Mouse (Mus musculus) spleen, embryonic (tissue): ENCODE data around the gene Acot1.
"Not testable (repeated sequence)": the region's sequence is repeated elsewhere in the genome, so short reads cannot be mapped to it uniquely, and the experiment has no call there.

Experiments
- CTCF ChIA-PET: fragments of 350-600 bp; sonication (Branson Sonifier 250); formaldehyde crosslinking; loops from one replicate; lab custom pipeline; 2022; lab: Charles Lee

Gene Acot1

DNA sequence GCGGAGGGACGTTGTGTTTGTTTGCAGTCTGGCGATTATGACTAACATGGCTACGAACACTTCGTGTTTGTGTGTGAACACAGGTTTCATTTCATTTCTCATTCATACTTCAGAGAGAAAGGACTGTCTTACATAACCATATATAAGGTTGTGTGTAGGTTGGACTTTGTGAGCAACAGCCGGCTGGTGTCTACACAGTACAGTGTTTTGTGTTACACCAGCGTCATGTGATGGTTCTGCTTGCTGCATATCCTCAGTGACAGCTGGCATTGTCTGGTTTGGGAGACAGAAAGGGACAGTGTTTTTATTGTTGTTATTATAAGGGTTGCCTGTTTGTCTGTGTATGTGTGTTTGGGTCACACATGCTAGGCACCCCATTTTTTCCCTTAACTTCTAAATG, 4.4 kb downstream of the Acot1 start:
- CTCF ChIA-PET = no interaction called here

DNA sequence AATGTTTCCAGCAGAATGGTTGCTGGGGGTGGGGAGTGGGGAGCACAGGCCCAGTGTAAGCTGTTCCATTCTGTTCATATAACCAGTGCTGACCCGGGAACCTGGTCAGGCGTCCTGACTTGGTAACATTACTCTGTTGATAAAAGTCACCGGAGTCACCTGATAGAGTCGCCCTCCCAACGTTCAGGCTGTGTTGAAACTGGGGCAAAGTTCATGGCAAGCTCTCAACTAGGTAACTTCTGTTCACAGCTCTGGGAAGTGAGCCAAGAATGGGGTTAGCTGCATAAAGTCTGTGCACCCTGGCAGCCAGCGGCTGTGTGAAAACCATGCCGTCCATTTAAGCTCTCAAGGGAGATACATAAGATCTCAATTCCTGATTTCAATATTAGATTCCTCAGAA, 11.2 kb downstream of the Acot1 start:
- CTCF ChIA-PET = interaction anchor here (0.7 kb wide), 1 partner anchor 11 kb away, joined by 13 read pairs; no protein-coding TSS in a partner anchor

DNA sequence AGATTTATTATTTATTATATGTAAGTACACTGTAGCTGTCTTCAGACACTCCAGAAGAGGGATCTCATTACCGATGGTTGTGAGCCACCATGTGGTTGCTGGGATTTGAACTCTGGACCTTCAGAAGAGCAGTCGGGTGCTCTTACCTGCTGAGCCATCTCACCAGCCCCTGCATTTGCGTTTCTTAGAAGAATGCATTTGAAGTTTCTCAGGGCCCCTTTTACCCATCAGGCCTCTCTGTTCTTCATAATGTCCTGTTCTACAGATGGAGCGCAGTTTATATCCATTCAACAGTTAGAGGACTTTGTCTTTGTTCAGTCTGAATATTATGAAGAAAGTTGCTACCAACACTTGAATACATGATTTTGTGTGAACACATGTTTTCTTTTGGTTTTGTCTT, 13.0 kb downstream of the Acot1 start:
- CTCF ChIA-PET = not testable (repeated sequence)

DNA sequence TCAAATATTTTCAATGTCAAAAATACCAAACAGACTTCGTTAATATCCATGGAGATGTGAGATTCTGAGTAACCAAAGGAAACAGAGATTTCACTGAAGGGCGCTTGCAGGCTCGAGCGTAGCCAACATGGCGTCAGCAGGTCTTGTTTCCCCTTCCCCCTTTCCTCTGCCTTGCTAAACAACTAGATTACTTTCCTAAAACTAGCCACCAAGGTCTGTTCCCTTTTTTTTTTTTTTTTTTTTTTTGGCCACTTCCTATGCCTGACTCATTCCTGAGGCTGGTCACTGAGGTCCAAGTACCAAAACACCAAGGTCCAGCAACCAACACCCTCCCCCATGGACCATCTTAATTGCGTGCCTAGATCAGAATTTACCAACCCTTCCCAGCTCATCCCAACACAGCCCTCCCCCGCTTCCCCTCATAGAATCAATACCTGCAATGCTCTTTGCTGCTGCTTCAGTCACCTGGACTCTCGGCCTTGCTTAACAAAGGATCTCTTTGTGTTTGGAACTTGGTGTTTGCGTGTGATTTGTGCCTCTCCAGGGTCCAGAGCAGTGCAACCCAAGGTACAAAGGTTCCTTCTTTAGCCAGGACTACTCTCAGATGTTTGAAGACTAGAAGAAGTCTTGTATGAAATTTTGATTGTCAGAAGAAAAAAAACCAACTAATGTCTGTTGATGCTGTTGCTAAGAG, 13.9 kb downstream of the Acot1 start:
- CTCF ChIA-PET = no interaction called here

DNA sequence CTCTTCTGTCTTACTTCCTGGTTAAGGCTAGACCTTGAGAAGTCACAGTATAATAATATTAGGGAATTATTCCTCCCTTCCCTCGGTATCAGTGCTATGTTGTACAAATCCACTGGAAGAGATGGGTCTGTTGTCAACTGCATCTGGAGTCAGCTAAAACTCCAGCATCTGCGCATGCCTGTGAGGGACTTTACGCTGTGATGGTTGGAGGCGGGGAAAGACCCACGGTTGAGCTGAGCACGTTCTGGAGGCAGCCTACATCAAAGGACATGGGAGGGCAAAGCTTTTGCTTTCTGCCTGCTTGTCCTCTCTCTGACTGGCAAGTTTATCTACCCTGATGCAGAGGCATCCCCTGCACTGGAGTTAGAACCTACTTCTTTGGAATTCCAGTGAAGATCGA, 16.6 kb downstream of the Acot1 start:
- CTCF ChIA-PET = no interaction called here

DNA sequence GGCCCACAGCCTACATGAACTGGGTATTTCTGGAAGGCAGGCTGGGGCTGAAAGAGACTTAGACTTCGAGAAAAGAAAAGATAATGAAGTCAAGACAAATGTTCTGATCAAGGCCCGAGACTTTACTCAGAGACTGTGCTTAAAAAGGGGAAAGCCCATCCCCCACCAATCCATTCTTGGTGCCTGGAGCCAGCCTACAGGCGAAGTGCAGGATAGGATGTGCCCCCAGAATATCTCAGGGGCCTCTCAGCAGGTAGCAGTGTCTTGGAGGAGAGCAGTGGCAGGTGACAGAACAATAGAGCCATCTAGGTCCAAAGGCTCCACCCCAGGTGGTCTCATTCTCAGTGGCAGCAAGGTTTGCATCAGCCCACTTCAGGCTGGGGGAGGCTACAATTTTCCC, 19.0 kb downstream of the Acot1 start:
- CTCF ChIA-PET = interaction anchor here (1.3 kb wide), 1 partner anchor 56 kb away, joined by 10 read pairs; no protein-coding TSS in a partner anchor

DNA sequence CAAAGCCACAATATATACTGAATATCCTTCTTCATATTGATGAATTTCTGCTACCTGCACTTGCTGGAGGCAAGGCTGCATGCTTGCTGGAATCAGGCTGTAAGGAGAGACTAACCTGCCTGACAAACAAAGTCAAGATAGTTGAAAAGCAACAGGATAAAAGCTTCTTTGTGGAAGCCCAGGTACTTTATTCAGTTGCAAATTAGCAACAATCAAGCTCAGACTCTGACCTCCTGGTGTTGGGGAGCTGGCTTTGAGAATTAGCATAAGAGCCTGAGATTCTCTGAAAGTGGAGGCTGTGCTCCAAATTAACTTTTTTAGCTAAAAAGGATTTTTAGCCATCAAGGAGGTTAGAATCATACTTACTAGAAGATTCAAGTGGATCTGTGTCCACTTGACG, 19.8 kb downstream of the Acot1 start:
- CTCF ChIA-PET = not testable (repeated sequence)

DNA sequence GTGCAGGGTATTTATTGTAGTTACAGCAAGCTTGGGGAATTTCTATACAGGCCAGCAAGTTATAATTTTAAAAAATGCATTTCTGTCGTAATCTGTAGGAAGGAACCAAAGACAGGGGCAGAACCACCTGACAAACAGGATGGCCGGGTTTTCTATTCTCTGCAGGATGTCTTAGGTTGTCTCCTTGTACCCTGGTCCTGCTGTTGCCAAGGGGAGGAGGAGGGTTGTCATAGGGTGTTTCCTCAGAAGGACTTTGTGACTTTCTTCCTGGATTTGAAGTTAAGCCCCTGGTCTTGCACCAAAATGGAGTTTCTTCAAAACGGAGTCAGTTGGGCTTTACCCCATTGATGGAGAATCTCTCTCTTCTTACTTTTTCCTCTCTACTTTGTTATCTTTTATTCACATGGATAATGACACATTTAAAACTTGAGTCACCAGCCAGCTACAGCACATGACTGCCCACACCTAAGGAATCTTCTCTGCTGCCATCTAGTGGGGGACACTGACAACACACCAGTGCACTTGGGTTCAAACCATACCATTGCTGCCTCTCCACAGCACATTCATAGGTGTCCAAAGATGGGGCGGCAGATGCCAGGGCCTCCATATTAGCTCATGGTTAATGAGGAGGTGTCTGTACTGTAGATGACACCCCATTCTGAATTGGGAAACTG, 21.5 kb downstream of the Acot1 start:
- CTCF ChIA-PET = interaction anchor here (0.6 to 1.0 kb wide), 3 partner anchors 10 to 59 kb away, joined by 5 to 13 read pairs (median 5); no protein-coding TSS in a partner anchor

DNA sequence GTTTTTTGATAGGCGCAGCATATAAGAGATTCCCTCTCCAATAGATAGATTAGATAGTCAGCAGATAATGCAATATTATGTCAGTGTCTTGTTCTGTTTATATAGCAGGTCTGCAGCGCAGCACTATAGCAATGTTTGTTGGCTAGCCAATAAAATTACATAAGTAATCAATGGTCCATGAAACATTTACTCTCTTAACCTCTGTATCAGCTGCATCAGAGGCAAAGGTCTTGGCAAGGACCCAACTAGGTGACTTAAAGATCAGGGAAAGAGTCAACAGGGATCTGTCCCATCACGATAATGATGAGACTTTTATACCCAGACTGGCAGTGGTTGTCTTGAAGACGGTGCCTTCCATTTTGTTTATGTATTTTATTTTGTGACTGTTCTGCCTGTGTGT, 23.6 kb downstream of the Acot1 start:
- CTCF ChIA-PET = no interaction called here

DNA sequence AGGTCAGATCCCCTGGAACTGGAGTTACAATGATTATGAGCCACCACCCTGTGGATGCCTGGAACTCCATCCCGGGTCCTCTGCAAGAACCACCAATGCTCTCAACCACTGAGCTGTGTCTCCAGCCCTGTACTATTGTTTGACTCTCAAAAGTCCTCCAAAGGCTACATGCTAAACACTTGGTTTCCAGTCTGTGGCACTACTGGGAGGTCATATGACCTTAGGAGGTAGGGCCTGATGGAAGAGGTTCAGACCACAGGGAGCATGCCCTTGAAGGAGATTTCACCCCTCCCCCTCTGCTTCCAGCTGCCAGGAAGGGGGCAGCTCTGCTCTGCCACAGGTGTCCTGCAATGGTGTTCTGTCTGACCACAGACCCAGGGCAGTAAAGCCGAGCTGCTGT, 24.0 kb downstream of the Acot1 start:
- CTCF ChIA-PET = interaction anchor here (0.5 kb wide), 1 partner anchor 21 kb away, joined by 6 read pairs; no protein-coding TSS in a partner anchor

DNA sequence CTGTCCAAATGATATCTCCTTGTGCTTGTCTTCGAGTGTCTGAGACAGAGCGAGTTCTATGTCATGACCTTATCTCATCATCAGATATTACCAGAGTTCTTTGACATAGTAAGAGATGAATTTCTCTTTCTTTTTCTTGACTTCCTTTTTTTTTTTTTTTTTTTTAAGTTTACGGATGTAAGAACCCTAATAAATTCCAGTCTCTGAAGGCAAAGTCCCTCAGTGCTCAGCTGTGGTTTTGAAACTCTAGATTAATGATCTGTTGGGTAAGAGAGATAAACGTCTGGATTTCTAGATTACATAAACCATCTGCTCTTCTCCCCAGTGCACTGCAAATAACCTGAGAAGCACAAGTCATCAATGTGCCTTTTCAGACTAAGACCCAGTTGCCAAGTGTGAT, 24.8 kb downstream of the Acot1 start:
- CTCF ChIA-PET = interaction anchor here (0.7 kb wide), 1 partner anchor 178 kb away, joined by 6 read pairs; no protein-coding TSS in a partner anchor

DNA sequence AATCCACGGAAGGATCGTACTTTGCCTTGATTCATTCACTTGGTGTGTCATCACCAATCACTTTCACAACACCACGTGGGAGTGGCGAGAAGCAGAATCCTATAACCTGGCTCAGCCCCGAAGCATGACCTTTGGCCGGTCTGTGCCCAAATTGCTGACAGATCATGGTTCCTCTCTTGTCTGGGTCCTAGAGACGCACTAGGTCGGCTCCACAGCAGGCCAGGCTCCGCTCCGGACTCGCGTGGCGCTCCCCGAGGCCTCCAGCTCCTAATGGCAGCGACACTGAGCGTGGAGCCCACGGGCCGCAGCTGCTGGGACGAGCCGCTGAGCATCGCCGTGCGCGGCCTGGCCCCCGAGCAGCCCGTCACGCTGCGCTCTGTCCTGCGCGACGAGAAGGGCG, 29.0 kb downstream of the Acot1 start, which contains the start of gene Acot4:
Acot4 (plus strand) TSS at position 139 of the 400 bp plus-strand sequence.
- CTCF ChIA-PET = not testable (repeated sequence)

DNA sequence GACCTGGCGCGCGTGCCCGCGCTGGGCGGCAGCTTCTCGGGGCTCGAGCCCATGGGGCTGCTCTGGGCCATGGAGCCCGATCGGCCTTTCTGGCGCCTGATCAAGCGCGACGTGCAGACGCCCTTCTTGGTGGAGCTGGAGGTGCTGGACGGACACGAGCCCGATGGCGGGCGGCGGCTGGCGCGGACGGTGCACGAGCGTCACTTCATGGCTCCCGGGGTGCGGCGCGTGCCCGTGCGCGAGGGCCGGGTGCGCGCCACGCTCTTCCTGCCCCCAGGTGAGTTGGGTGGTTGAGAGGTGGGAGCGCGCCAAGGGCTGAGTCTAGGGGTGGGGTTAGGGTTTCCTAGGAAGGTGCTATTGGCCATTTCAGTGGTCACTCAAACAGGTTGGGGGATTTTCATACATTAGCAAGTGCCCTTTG, 29.4 kb downstream of the Acot1 start, which contains the start of gene Gm49366:
Gm49366 (plus strand) TSS at position 245 of the 421 bp plus-strand sequence.
- CTCF ChIA-PET = not testable (repeated sequence)

DNA sequence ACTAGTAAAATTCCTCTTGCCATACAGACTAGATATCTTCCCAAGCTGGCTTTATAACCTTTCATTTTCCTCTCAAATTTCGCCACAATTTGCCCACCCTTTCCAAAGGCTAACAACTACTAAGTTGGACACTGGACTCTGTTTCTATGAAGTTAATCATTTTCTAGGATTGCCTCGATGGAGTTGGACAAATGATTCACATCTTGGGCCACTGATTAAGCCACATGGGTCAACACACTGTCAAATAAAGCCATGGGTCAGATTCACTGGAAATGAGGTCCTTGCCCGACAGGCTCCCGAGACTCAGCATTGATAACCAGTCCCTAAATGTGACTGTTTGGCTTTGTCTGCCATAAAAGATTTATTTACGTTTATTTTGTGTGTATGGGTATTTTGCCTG, 33.0 kb downstream of the Acot1 start:
- CTCF ChIA-PET = no interaction called here

DNA sequence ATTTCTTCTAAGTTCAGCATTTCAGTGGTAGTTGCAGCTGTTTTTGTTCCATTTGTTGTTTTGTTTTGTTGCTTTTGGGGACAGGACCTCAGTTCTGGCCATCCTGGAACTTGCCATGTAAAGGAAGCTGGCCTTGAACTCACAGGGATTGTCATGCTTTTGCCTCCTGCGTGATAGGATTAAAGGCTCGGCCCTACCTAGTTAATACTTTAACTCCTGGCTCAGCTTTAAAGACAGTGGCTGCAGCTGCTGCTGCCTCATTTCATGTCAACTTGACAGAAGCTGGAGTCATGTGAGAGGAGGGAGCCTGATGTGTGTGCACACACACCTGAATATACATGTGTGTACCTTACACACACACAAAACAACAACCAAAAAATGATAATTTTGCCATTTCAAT, 34.8 kb downstream of the Acot1 start:
- CTCF ChIA-PET = no interaction called here

DNA sequence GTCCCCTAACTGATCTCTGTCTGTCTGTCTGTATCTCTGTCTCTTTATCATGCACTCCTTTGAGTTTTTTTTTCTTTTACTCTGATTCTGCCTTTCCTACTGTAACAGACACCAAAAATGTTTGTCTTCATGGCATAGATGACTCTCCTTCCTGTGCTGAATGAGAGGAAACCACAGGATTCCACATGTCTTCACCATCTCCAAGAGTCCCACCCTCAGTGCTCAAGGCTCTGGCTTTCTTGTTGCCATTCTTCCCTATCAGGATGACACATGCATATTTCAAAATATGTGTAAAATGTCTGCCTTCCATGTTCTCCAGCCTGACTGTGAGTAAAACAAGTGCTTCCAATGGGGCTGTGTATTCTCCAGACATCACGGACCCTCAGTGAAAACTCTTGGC, 37.6 kb downstream of the Acot1 start:
- CTCF ChIA-PET = no interaction called here

DNA sequence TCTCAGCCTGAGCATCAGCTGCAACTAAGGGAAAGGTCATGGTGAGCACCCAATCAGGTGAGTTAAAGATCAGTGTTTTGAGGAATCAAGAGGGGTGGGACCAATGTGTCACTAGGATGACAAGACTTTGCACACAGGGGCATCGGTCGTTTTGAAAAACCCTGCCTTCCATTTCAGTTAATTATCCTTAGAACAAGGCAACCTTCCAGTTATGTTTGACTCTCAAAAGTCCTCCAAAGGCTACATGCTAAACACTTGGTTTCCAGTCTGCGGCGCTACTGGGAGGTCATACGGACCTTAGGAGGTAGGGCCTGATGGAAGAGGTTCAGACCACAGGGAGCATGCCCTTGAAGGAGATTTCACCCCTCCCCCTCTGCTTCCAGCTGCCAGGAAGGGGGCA, 41.5 kb downstream of the Acot1 start:
- CTCF ChIA-PET = not testable (repeated sequence)

DNA sequence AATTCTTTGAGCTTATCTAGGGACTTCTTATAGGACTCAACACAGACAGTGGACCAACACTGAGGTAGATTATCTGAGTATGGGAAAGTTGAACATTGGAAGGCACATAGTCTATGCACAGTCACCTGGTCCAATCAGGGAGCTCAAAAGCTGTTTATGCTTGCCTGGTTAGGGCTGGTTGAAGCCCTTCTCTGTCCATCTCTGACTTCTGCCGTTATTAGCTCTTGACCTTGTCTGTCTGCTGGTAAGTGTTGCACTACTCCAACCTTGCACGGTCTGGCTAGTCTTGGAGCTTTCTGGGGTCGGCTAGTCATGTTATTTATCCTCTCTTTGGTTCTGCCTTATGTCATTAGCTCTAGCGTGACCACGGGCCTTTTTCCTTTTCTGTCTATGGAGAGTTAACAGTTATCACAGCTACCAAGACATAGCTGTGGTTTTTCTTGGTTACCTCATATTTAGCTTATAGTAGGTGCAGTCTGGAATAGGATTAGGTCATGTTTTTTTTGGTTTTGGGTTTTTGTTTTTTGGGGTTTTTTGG, 42.7 kb downstream of the Acot1 start, which contains the start of gene Acot3:
Acot3 (plus strand) TSS at position 208 of the 538 bp plus-strand sequence.
- CTCF ChIA-PET = interaction anchor here (0.6 kb wide), 1 partner anchor 28 kb away, joined by 3 read pairs; no protein-coding TSS in a partner anchor

DNA sequence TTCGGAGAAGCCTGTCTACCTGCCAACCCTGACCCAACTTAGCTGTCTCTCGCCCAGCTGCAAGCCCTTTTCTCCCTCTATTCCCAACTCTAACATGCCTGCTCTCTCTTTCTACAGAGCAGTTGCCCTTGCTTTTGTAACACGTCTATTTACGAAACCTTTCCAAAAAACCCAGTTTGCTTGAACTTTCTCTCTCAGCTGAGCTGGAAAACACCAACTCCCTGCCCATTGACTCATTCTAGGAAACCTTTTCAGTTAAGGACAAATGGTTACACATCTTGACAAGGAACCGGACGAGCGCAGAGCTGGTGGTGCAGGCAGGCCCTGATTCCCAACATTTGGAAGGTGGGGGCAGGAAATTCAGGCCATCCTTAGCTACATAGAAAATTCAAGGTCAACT, 43.3 kb downstream of the Acot1 start:
- CTCF ChIA-PET = interaction anchor here (0.6 kb wide), 1 partner anchor 28 kb away, joined by 3 read pairs; no protein-coding TSS in a partner anchor

DNA sequence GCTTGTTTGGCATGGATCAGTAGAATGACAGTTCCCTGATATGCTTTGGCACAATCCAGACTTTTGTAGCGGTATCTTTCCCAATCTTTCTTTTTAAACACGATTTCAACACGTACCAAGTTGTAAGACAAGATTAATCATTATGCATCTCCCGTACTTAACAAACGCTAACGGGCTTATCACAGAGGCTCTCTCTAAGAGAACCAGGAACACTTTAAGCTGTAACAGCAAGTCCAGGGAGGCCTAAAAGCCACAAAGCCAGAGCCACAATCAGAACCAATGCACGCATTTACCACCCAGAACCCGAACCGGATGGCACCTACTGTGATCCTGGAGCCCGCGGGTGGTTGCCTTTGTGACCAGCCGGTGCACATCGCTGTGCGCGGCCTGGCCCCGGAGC, 43.9 kb downstream of the Acot1 start:
- CTCF ChIA-PET = no interaction called here

DNA sequence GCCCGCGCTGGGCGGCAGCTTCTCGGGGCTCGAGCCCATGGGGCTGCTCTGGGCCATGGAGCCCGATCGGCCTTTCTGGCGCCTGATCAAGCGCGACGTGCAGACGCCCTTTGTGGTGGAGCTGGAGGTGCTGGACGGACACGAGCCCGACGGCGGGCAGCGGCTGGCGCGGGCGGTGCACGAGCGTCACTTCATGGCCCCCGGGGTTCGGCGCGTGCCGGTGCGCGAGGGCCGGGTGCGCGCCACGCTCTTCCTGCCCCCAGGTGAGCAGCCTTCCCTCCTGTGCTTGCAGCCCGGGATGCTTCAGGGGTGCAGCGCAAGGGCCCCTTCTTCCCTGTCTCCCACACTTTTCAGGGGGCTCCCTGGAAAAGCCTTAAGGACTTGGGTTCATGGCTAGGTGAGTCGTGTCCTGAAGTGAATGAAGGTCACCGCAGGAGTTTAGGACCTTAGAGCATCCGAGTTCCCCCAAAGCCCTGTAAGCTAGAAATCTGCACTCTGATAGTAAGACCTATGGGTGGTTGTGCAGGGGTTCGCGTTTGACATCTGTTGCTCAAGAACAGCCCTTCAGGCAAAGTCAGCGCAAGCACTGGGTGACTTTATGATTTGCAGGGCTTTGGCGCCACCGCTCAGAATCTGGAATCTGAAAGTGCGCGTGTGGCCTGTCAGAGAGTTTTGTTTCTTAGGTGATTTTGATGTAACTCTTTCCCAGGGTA, 44.5 kb downstream of the Acot1 start:
- CTCF ChIA-PET = no interaction called here

DNA sequence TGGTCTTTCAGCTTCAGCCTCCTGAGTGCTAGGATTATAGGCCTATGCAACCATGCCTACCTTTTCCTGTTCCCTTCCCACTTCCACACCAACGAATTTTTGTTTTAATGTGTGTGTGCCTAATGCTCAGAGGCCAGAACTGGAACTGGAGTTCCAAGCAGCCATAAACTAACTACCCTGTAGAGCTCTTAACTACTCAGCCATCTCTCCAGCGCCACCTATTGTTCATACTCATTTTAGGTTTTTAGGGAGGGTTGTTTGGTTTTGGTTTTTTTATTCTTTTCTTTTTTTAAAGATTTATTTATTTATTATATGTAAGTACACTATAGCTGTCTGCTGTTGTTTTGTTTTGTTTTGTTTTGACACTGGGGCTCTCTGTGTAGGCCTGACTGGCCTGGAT, 51.7 kb downstream of the Acot1 start:
- CTCF ChIA-PET = no interaction called here
